ENCODE assay signal across 19 mouse cellular contexts in the genomic region with DNA sequence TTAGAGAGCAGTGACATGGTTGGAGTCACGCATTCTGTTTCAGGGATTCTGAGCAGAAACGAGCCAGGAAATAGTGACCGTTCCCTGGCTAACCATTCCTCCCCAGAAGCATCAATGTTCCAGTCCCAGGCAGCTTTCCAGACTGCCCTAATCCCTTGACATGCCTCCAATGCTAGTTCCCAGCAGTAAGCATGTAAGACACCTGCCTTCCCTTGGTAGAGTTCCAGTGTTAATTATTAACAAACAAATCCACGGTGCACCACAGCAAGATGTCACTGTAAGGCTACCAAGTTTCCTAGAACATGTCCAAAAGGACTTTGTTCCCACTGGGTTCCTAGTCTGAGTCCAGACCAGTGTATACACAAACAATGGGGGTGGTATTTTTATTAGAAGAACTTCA. TPM values are rescaled to one million over a fixed set of nuclear protein-coding genes. Genes with fewer than 3 reads are reported as not detected.
DNase-seq lines count a peak whose midpoint lies in the region; ATAC-seq and TF ChIP-seq lines count a peak whose summit lies in the region.
"Had no signal": no experiment of that assay in that cellular context is flagged by ENCODE, and none has a peak within 500 bp of the region (broad histone marks: within the 10 kb centered on the region; RNA-seq: fewer than 3 reads in every experiment).

No protein-coding gene starts in this region.

- TF ChIP-seq CTCF in midbrain, postnatal 0 days (IDR thresholded peaks at IDR 0.05) = no peak
- no peak for TF ChIP-seq CTCF in small intestine, adult 2 months (IDR thresholded peaks at IDR 0.05; ENCODE audit: extremely low read depth, insufficient read length, insufficient replicate concordance, low read depth, low read length)

- H3K4me3 ChIP-seq in midbrain, postnatal 0 days (ENCODE audit: low read depth, low read length) = no peak overlapping the region
- H3K4me3 ChIP-seq in midbrain, embryonic 14.5 days (replicated peaks; ENCODE audit: low read depth, low read length) = no peak overlapping the region
- no peak overlapping the region for H3K4me3 ChIP-seq in kidney, embryonic 15.5 days (replicated peaks)
- H3K4me3 ChIP-seq in small intestine, adult 2 months (ENCODE audit: low read depth, low read length) = no peak overlapping the region
- H3K4me3 ChIP-seq: embryonic facial prominence, embryonic 10.5 days; forebrain, embryonic 13.5 days; hindbrain, embryonic 10.5 days; liver, embryonic 13.5 days; megakaryocyte, embryonic 14.5 days had no signal

- 77% methylated on average over 4 of the region's 4 CpGs for WGBS in midbrain, postnatal 0 days
- WGBS in midbrain, embryonic 14.5 days = 88% methylated on average over 4 of the region's 4 CpGs
- WGBS in kidney, embryonic 15.5 days = 76% methylated on average over 4 of the region's 4 CpGs
- 16% methylated on average over 4 of the region's 4 CpGs for WGBS in small intestine, adult 2 months

- H3K9me3 ChIP-seq in midbrain, postnatal 0 days (ENCODE audit: low read length) = no peaks in the 10 kb centered on the region
- no peaks in the 10 kb centered on the region for H3K9me3 ChIP-seq in midbrain, embryonic 14.5 days (ENCODE audit: control insufficient read depth, low read length)
- no peaks in the 10 kb centered on the region for H3K9me3 ChIP-seq in kidney, embryonic 15.5 days (replicated peaks)
- H3K9me3 ChIP-seq: embryonic facial prominence, embryonic 10.5 days; forebrain, embryonic 13.5 days; hindbrain, embryonic 10.5 days; liver, embryonic 13.5 days; megakaryocyte, embryonic 14.5 days had no signal

- H3K4me2 ChIP-seq in midbrain, postnatal 0 days (ENCODE audit: low read depth, low read length, poor library complexity, severe bottlenecking) = no peak overlapping the region
- H3K4me2 ChIP-seq in midbrain, embryonic 14.5 days (ENCODE audit: low read length) = no peak overlapping the region
- H3K4me2 ChIP-seq in kidney, embryonic 15.5 days = no peak overlapping the region
- H3K4me2 ChIP-seq: forebrain, embryonic 13.5 days; liver, embryonic 13.5 days had no signal

- no peak overlapping the region for H3K9ac ChIP-seq in midbrain, postnatal 0 days (replicated peaks; ENCODE audit: low read length, poor library complexity, severe bottlenecking)
- no peak overlapping the region for H3K9ac ChIP-seq in midbrain, embryonic 14.5 days (replicated peaks; ENCODE audit: low read length)
- H3K9ac ChIP-seq in kidney, embryonic 15.5 days = no peak overlapping the region
- H3K9ac ChIP-seq: forebrain, embryonic 13.5 days; liver, embryonic 13.5 days had no signal

- H3K27ac ChIP-seq in midbrain, postnatal 0 days (ENCODE audit: low read depth, low read length) = no peak overlapping the region
- no peak overlapping the region for H3K27ac ChIP-seq in midbrain, embryonic 14.5 days (replicated peaks; ENCODE audit: low read depth, low read length)
- H3K27ac ChIP-seq in kidney, embryonic 15.5 days = no peak overlapping the region
- H3K27ac ChIP-seq in small intestine, adult 2 months (ENCODE audit: insufficient read depth, low read depth, low read length) = peak overlapping the region; percentile 52
- H3K27ac ChIP-seq: embryonic facial prominence, embryonic 10.5 days; forebrain, embryonic 13.5 days; hindbrain, embryonic 10.5 days; liver, embryonic 13.5 days had no signal

- no peaks in the 10 kb centered on the region for H3K27me3 ChIP-seq in midbrain, postnatal 0 days (ENCODE audit: insufficient read depth, low read length)
- H3K27me3 ChIP-seq in midbrain, embryonic 14.5 days (ENCODE audit: control insufficient read depth, insufficient read depth, low read length) = no peaks in the 10 kb centered on the region
- no peaks in the 10 kb centered on the region for H3K27me3 ChIP-seq in kidney, embryonic 15.5 days
- H3K27me3 ChIP-seq in small intestine, adult 2 months (ENCODE audit: control insufficient read depth, insufficient read depth, low read length) = no peaks in the 10 kb centered on the region
- H3K27me3 ChIP-seq: forebrain, embryonic 13.5 days; liver, embryonic 13.5 days; megakaryocyte, embryonic 14.5 days had no signal

- ATAC-seq in cerebellum, adult (ENCODE audit: insufficient number of reproducible peaks, low FRiP score, low TSS enrichment) = no peak
- ATAC-seq in midbrain, postnatal 0 days (ENCODE audit: low FRiP score) = no peak
- no peak for ATAC-seq in midbrain, embryonic 14.5 days (ENCODE audit: low FRiP score, low TSS enrichment)
- ATAC-seq in kidney, embryonic 15.5 days (replicated peaks; ENCODE audit: low FRiP score) = peak; percentile 79
- ATAC-seq: forebrain, embryonic 13.5 days; midbrain, embryonic 16.5 days had no signal

- no peaks in the 10 kb centered on the region for H3K4me1 ChIP-seq in midbrain, postnatal 0 days (ENCODE audit: insufficient read depth, low read length)
- no peaks in the 10 kb centered on the region for H3K4me1 ChIP-seq in midbrain, embryonic 14.5 days (ENCODE audit: control insufficient read depth, insufficient read depth, low read length)
- H3K4me1 ChIP-seq in kidney, embryonic 15.5 days = no peaks in the 10 kb centered on the region
- H3K4me1 ChIP-seq in small intestine, adult 2 months (ENCODE audit: control insufficient read depth, insufficient read depth, insufficient read length, low read length) = peaks cover 16% of the 10 kb centered on the region
- H3K4me1 ChIP-seq: embryonic facial prominence, embryonic 10.5 days; forebrain, embryonic 13.5 days; hindbrain, embryonic 10.5 days; liver, embryonic 13.5 days; megakaryocyte, embryonic 14.5 days had no signal

- TF ChIP-seq POLR2A in small intestine, adult 2 months (IDR thresholded peaks at IDR 0.05; ENCODE audit: low read depth, low read length) = no peak

- H3K36me3 ChIP-seq in midbrain, postnatal 0 days (ENCODE audit: insufficient read depth, low read length) = no peaks in the 10 kb centered on the region
- H3K36me3 ChIP-seq in midbrain, embryonic 14.5 days (ENCODE audit: control insufficient read depth, insufficient read depth, low read length) = no peaks in the 10 kb centered on the region
- H3K36me3 ChIP-seq in kidney, embryonic 15.5 days = no peaks in the 10 kb centered on the region
- no peaks in the 10 kb centered on the region for H3K36me3 ChIP-seq in small intestine, adult 2 months (ENCODE audit: control insufficient read depth, insufficient read depth, low read length)
- H3K36me3 ChIP-seq: embryonic facial prominence, embryonic 10.5 days; hindbrain, embryonic 10.5 days; liver, embryonic 13.5 days had no signal

- peak; percentile 64 to 73 for DNase-seq in cerebellum, postnatal 25 days
- peak; percentile 10 for DNase-seq in midbrain, postnatal 0 days (ENCODE audit: low spot score)
- DNase-seq in midbrain, embryonic 14.5 days = no peak
- DNase-seq in lung, adult 18-20 months = no peak
- no peak for DNase-seq in thymus, postnatal 10 days (ENCODE audit: low spot score in 2 of 2)
- DNase-seq: adrenal gland, adult 8-10 months; cerebellum, adult 9-11 months; gastrocnemius, postnatal 25 days; liver, embryonic 13.5 days; lung, postnatal 10 days; right cerebral cortex, adult 18-20 months had no signal

RNA-seq across cellular contexts. Expression of gene Prlr, which starts 48.7 kb away (rescaled TPM):
- total RNA-seq in midbrain, postnatal 0 days (2014; rRNA removed) = 2.3 and 5.5 TPM in 2 replicates
- 3.6 and 4.8 TPM in 2 replicates for polyA plus RNA-seq in midbrain, postnatal 0 days (2015; fragmentation: Nextera tagmentation; extraction: Ambion mirVana)
- 1.4 and 1.6 TPM in 2 replicates for polyA plus RNA-seq in midbrain, embryonic 14.5 days (2014; fragmentation: Nextera tagmentation; extraction: Ambion mirVana)
- 3.3 and 4.0 TPM in 2 replicates for polyA plus RNA-seq in kidney, embryonic 15.5 days (2015; fragmentation: Nextera tagmentation; extraction: Ambion mirVana)
- 14.1 and 44.0 TPM in 2 replicates for polyA plus RNA-seq in small intestine, adult 2 months (2012; rRNA removed)

Comparison
In these comparisons a context has a peak if more than half of its experiments do, and no peak if none do; other contexts are left out.
1. DNase-seq: peak in cerebellum, postnatal 25 days (2 of 2) and midbrain, postnatal 0 days (single experiment); none in midbrain, embryonic 14.5 days (single experiment), lung, adult 18-20 months (0 of 2) and thymus, postnatal 10 days (0 of 2).